In genomic region chr11:118379251-118380009, GRCm38 (mm10) we compare ENCODE assay signal across 8 mouse cellular contexts. TPM values are rescaled to one million over a fixed set of nuclear protein-coding genes. Genes with fewer than 3 reads are reported as not detected.
DNase-seq lines count a peak whose midpoint lies in the region; ATAC-seq and TF ChIP-seq lines count a peak whose summit lies in the region.

No protein-coding gene starts in this region.

- TF ChIP-seq POLR2A in lung, adult 2 months (IDR thresholded peaks at IDR 0.05; ENCODE audit: borderline replicate concordance, extremely low read depth, low read depth, low read length): no peak

- no peaks in the 10 kb centered on the region for H3K27me3 ChIP-seq in C2C12 (ENCODE audit: control insufficient read depth, insufficient read depth, insufficient read length)
- H3K27me3 ChIP-seq in embryonic facial prominence, embryonic 10.5 days (replicated peaks; ENCODE audit: low read depth, poor library complexity, severe bottlenecking): no peaks in the 10 kb centered on the region; the same call in 1 of the 2 replicates
- H3K27me3 ChIP-seq in heart, embryonic 13.5 days (replicated peaks): peaks cover 5% of the 10 kb centered on the region; the same call in 1 of the 2 replicates

- H3K4me2 ChIP-seq in heart, embryonic 13.5 days: no peak overlapping the region

- peak overlapping the region; percentile 39 for H3ac ChIP-seq in C2C12 (ENCODE audit: control insufficient read depth, insufficient read length, low read depth)

- 40% methylated on average over 11 of the region's 11 CpGs for WGBS in embryonic facial prominence, embryonic 10.5 days
- 34% methylated on average over 11 of the region's 11 CpGs for WGBS in heart, embryonic 13.5 days
- 33% methylated on average over 11 of the region's 11 CpGs for WGBS in lung, adult 2 months

- no peak overlapping the region for H3K4me3 ChIP-seq in C2C12 (ENCODE audit: insufficient read depth, poor library complexity, severe bottlenecking)
- H3K4me3 ChIP-seq in embryonic facial prominence, embryonic 10.5 days: no peak overlapping the region
- no peak overlapping the region for H3K4me3 ChIP-seq in heart, embryonic 13.5 days
- no peak overlapping the region for H3K4me3 ChIP-seq in lung, adult 2 months (replicated peaks; ENCODE audit: extremely low read depth, low read depth, low read length)

- peak overlapping the region; percentile 50; the same call in 1 of the 2 replicates for H3K9ac ChIP-seq in heart, embryonic 13.5 days

- no peaks in the 10 kb centered on the region for H3K9me3 ChIP-seq in embryonic facial prominence, embryonic 10.5 days
- H3K9me3 ChIP-seq in heart, embryonic 13.5 days: no peaks in the 10 kb centered on the region

- peak overlapping the region; percentile 71 for H3K27ac ChIP-seq in embryonic facial prominence, embryonic 10.5 days (replicated peaks)
- no peak overlapping the region for H3K27ac ChIP-seq in heart, embryonic 13.5 days (replicated peaks)

- peak; percentile 84 for TF ChIP-seq CTCF in C2C12 (IDR thresholded peaks at IDR 0.05; ENCODE audit: control insufficient read depth, insufficient read depth, insufficient read length)
- TF ChIP-seq CTCF in lung, adult 2 months (IDR thresholded peaks at IDR 0.05; ENCODE audit: insufficient read depth, low read length): peak; percentile 87

- H3K36me3 ChIP-seq in C2C12 (ENCODE audit: control insufficient read depth, insufficient read depth): no peaks in the 10 kb centered on the region
- no peaks in the 10 kb centered on the region for H3K36me3 ChIP-seq in embryonic facial prominence, embryonic 10.5 days (replicated peaks)
- H3K36me3 ChIP-seq in heart, embryonic 13.5 days: no peaks in the 10 kb centered on the region

- no peaks in the 10 kb centered on the region for H3K79me3 ChIP-seq in C2C12 (ENCODE audit: low read depth)

- ATAC-seq in heart, embryonic 13.5 days (ENCODE audit: extremely low read depth, insufficient number of reproducible peaks, low FRiP score, low TSS enrichment): no peak

- peaks cover 25% of the 10 kb centered on the region for H3K4me1 ChIP-seq in embryonic facial prominence, embryonic 10.5 days
- H3K4me1 ChIP-seq in heart, embryonic 13.5 days: peaks cover 14% of the 10 kb centered on the region
- peaks cover 2% of the 10 kb centered on the region; the same call in 1 of the 2 replicates for H3K4me1 ChIP-seq in lung, adult 2 months (ENCODE audit: control insufficient read depth, insufficient read depth, low read length)

- H3K79me2 ChIP-seq in C2C12 (ENCODE audit: control insufficient read depth, insufficient read depth): no peaks in the 10 kb centered on the region

- DNase-seq in adrenal gland, postnatal 10 days: peak; percentile 91
- DNase-seq in embryonic facial prominence, embryonic 10.5 days (ENCODE audit: low spot score): peak; percentile 89
- peak; percentile 77 to 94 for DNase-seq in kidney, postnatal 36 days
- DNase-seq in lung, adult 2 months: peak; percentile 86
- peak; percentile 85 for DNase-seq in ovary, postnatal 14 days (ENCODE audit: low spot score)
- peak; percentile 66 for DNase-seq in thymus, postnatal 0 days (ENCODE audit: low spot score)

TF ChIP-seq in C2C12, 6 proteins besides CTCF, POLR2A, EP300 and RAD21:
- TF ChIP-seq MYOD1 (IDR thresholded peaks at IDR 0.05; ENCODE audit: control insufficient read depth, insufficient read length, low read depth) (peak; percentile 40), USF1 (IDR thresholded peaks at IDR 0.05; ENCODE audit: low read depth) (no peak), FOSL1 (IDR thresholded peaks at IDR 0.05; ENCODE audit: insufficient read depth, low read length, poor library complexity, severe bottlenecking) (peak; percentile 93), MAX (IDR thresholded peaks at IDR 0.05) (no peak), MYOG (IDR thresholded peaks at IDR 0.05; ENCODE audit: control insufficient read depth, extremely low read depth, insufficient read length) (no peak), CEBPB (IDR thresholded peaks at IDR 0.05; ENCODE audit: low read depth) (no peak)

RNA-seq across cellular contexts. Expression of gene Lgals3bp, which starts 22.5 kb away (rescaled TPM):
- polyA plus RNA-seq in C2C12 (2012; fragmentation: generic; extraction: Trizol): 6.6 TPM
- total RNA-seq in adrenal gland, postnatal 10 days (2021): 10 to 100 TPM; 55.4 to 58.3 TPM
- polyA plus RNA-seq in embryonic facial prominence, embryonic 10.5 days (2016; fragmentation: Nextera tagmentation; extraction: Ambion mirVana): 0.86 and 0.88 TPM in 2 replicates
- polyA plus RNA-seq in heart, embryonic 13.5 days (2015; fragmentation: Nextera tagmentation; extraction: Ambion mirVana): 7.3 and 8.8 TPM in 2 replicates
- 259 and 311 TPM in 2 replicates for polyA plus RNA-seq in lung, adult 2 months (2012; rRNA removed)
- polyA plus RNA-seq in thymus, postnatal 0 days (2015; fragmentation: Nextera tagmentation; extraction: Ambion mirVana): 100.0 and 116 TPM in 2 replicates

RNA-seq across cellular contexts. Expression of gene Timp2, which starts 23.9 kb away (rescaled TPM):
- 372 TPM for polyA plus RNA-seq in C2C12 (2012; fragmentation: generic; extraction: Trizol)
- 100 to 1,000 TPM; 101 to 111 TPM for total RNA-seq in adrenal gland, postnatal 10 days (2021)
- polyA plus RNA-seq in embryonic facial prominence, embryonic 10.5 days (2016; fragmentation: Nextera tagmentation; extraction: Ambion mirVana): 40.0 and 46.9 TPM in 2 replicates
- polyA plus RNA-seq in heart, embryonic 13.5 days (2015; fragmentation: Nextera tagmentation; extraction: Ambion mirVana): 61.0 and 63.6 TPM in 2 replicates
- 353 and 397 TPM in 2 replicates for polyA plus RNA-seq in lung, adult 2 months (2012; rRNA removed)
- 45.1 and 45.2 TPM in 2 replicates for polyA plus RNA-seq in thymus, postnatal 0 days (2015; fragmentation: Nextera tagmentation; extraction: Ambion mirVana)

RNA-seq across cellular contexts. Expression of gene Cep295nl, which starts 37.1 kb away (rescaled TPM):
- polyA plus RNA-seq in C2C12 (2012; fragmentation: generic; extraction: Trizol): 1.4 TPM
- 1 to 10 TPM in 1 of 2 experiments, under 1 TPM in 1; 0.60 to 1.2 TPM for total RNA-seq in adrenal gland, postnatal 10 days (2021)
- polyA plus RNA-seq in embryonic facial prominence, embryonic 10.5 days (2016; fragmentation: Nextera tagmentation; extraction: Ambion mirVana): 0.13 and 0.56 TPM in 2 replicates
- polyA plus RNA-seq in heart, embryonic 13.5 days (2015; fragmentation: Nextera tagmentation; extraction: Ambion mirVana): 0.15 and 0.27 TPM in 2 replicates
- 0.28 and 0.32 TPM in 2 replicates for polyA plus RNA-seq in lung, adult 2 months (2012; rRNA removed)
- polyA plus RNA-seq in thymus, postnatal 0 days (2015; fragmentation: Nextera tagmentation; extraction: Ambion mirVana): 0.21 and 0.30 TPM in 2 replicates

RNA-seq across cellular contexts. Expression of gene Cant1, which starts 39.5 kb away (rescaled TPM):
- 29.7 TPM for polyA plus RNA-seq in C2C12 (2012; fragmentation: generic; extraction: Trizol)
- total RNA-seq in adrenal gland, postnatal 10 days (2021): 10 to 100 TPM; 29.7 to 29.8 TPM
- polyA plus RNA-seq in embryonic facial prominence, embryonic 10.5 days (2016; fragmentation: Nextera tagmentation; extraction: Ambion mirVana): 20.2 and 20.8 TPM in 2 replicates
- polyA plus RNA-seq in heart, embryonic 13.5 days (2015; fragmentation: Nextera tagmentation; extraction: Ambion mirVana): 18.9 and 19.1 TPM in 2 replicates
- 55.9 and 61.9 TPM in 2 replicates for polyA plus RNA-seq in lung, adult 2 months (2012; rRNA removed)
- 24.6 and 26.6 TPM in 2 replicates for polyA plus RNA-seq in thymus, postnatal 0 days (2015; fragmentation: Nextera tagmentation; extraction: Ambion mirVana)

RNA-seq across cellular contexts. Expression of gene C1qtnf1, which starts 48.6 kb away (rescaled TPM):
- 2.0 TPM for polyA plus RNA-seq in C2C12 (2012; fragmentation: generic; extraction: Trizol)
- 10 to 100 TPM; 27.7 to 28.7 TPM for total RNA-seq in adrenal gland, postnatal 10 days (2021)
- polyA plus RNA-seq in embryonic facial prominence, embryonic 10.5 days (2016; fragmentation: Nextera tagmentation; extraction: Ambion mirVana): 2.6 and 3.4 TPM in 2 replicates
- 5.5 and 7.1 TPM in 2 replicates for polyA plus RNA-seq in heart, embryonic 13.5 days (2015; fragmentation: Nextera tagmentation; extraction: Ambion mirVana)
- 17.9 and 21.8 TPM in 2 replicates for polyA plus RNA-seq in lung, adult 2 months (2012; rRNA removed)
- 2.4 and 2.8 TPM in 2 replicates for polyA plus RNA-seq in thymus, postnatal 0 days (2015; fragmentation: Nextera tagmentation; extraction: Ambion mirVana)

Comparison
In these comparisons a context has a peak if more than half of its experiments do, and no peak if none do; other contexts are left out.
1. RNA of gene Lgals3bp, which starts 22.5 kb away (polyA plus RNA-seq): 259 to 311 TPM in lung, adult 2 months and 100.0 to 116 TPM in thymus, postnatal 0 days; 7.3 to 8.8 TPM in heart, embryonic 13.5 days, 6.6 TPM in C2C12 (single experiment) and 0.86 to 0.88 TPM in embryonic facial prominence, embryonic 10.5 days; every median in the first group is over 10 times any median in the second.
2. Peak in every context shown above with its lines, with median percentiles within 50 percentile points of each other: DNase-seq.